Mouse (Mus musculus) MEL (cell line): ENCODE data around the gene Gtf3c2.

Source experiments
- CTCF ChIP-seq, 3 experiments: IDR thresholded peaks in 2 of 3; conservative IDR thresholded peaks in 1 of 3; 2 replicates each; pipeline ENCODE4 v1.5.1; 2011 to 2012; ENCODE audit warnings: low read length in 3 of 3, low read depth in 2 of 3, mild to moderate bottlenecking in 2 of 3, improper control_type of control experiment in 1 of 3, inconsistent platforms in 1 of 3, mixed read lengths in 1 of 3, moderate library complexity in 1 of 3; ENCODE audit not compliant: control insufficient read depth in 1 of 3, insufficient read depth in 1 of 3, poor library complexity in 1 of 3, severe bottlenecking in 1 of 3
- POLR2A ChIP-seq, 2 experiments: IDR thresholded peaks; 2 replicates each; pipeline ENCODE4 v1.6.1; 2011 to 2012; ENCODE audit warnings: low read length in 2 of 2, mild to moderate bottlenecking in 2 of 2, control low read depth in 1 of 2, improper control_type of control experiment in 1 of 2, low read depth in 1 of 2, moderate library complexity in 1 of 2; ENCODE audit not compliant: control insufficient read depth in 1 of 2, insufficient read depth in 1 of 2, poor library complexity in 1 of 2
- USF1 ChIP-seq: IDR thresholded peaks from 2 replicates; pipeline ENCODE4 v1.6.1; 2014; ENCODE audit warnings: low read depth, mild to moderate bottlenecking, inconsistent platforms, low read length, improper control_type of control experiment, moderate library complexity

- 0 out of 4 replicates have a peak, but pooled peaks of 1 of the 2 experiments have one; percentile 33 for TF ChIP-seq POLR2A (IDR thresholded peaks at IDR 0.05; ENCODE audit: control insufficient read depth in 1 of 2, insufficient read depth in 1 of 2, low read depth in 1 of 2, low read length in 2 of 2, poor library complexity in 1 of 2)
- no peak for TF ChIP-seq USF1
- no peak for TF ChIP-seq CTCF (IDR thresholded peaks at IDR 0.05 in 2 of 3, conservative IDR thresholded peaks at IDR 0.05 in 1 of 3; ENCODE audit: control insufficient read depth in 1 of 3, insufficient read depth in 1 of 3, low read depth in 2 of 3, low read length in 3 of 3, poor library complexity in 1 of 3, severe bottlenecking in 1 of 3)
Measured at GRCm38 (mm10) chr5:31203866-31204265, 23.9 kb upstream of the Gtf3c2 start.
